Mouse (Mus musculus) lung, postnatal 0 days (tissue): ENCODE measurements around the gene Jmjd1c.

ENCODE experiments used
- CTCF ChIP-seq: IDR thresholded peaks from 2 replicates; pipeline ENCODE4 v1.5.1; 2016; ENCODE audit warnings: antibody characterized with exemption, mild to moderate bottlenecking
- EP300 ChIP-seq: IDR thresholded peaks from 2 replicates; pipeline ENCODE4 v1.6.1; 2016; ENCODE audit warnings: antibody characterized with exemption, mild to moderate bottlenecking, control low read depth

- no peak for TF ChIP-seq CTCF
- TF ChIP-seq EP300 = no peak
Observed at GRCm38 (mm10) chr10:67058702-67059101, 37.2 kb upstream of the Jmjd1c start.
